Mouse (Mus musculus) olfactory bulb, adult 2 months (tissue): ENCODE measurements around the gene Tfap2c.

Source experiments
- CTCF ChIP-seq: fragments of 200-500 bp; IDR thresholded peaks from 2 replicates; pipeline ENCODE4 v1.5.1; 2012; ENCODE audit warnings: low read depth, mild to moderate bottlenecking, low read length, moderate library complexity; ENCODE audit not compliant: insufficient read depth
- POLR2A ChIP-seq: fragments of 200-500 bp; IDR thresholded peaks from 2 replicates; pipeline ENCODE4 v1.6.1; 2012; ENCODE audit warnings: mild to moderate bottlenecking, low read depth, low read length, moderate library complexity; ENCODE audit not compliant: insufficient read depth

DNA sequence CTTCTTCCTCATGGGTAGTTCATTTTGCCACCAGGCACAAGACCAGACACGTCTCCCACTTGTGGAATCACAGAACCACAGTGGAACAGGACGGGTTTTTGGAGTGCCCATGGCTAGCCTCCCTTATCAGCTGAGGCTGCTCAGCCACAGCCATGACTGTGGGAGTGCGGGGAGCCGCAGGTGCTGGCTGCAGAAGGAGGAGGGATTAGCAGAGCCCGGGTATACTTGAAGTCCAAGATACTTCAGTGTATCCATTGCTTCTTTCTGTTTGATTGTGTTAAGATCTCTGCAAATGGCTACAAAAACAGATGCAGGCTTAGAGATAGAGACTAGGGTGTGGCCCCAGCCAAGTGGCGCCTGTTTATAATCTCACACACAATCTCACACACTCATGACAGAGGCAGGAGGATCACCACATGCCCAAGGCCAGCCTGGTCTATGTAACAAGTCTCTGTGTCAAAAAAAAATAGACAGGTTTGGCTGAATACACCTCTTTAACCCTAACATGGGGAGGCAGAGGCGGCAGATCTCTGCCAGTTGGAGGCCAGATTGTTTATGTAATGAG, 48.6 kb upstream of the Tfap2c start:
- no peak for TF ChIP-seq POLR2A
- no peak for TF ChIP-seq CTCF
